In genomic region chr3:51378665-51378946, GRCm38 (mm10) we compare ENCODE assay signal across 9 mouse cellular contexts. TPM values are rescaled to one million over a fixed set of nuclear protein-coding genes. Genes with fewer than 3 reads are reported as not detected.
DNase-seq lines count a peak whose midpoint lies in the region; ATAC-seq lines count a peak whose summit lies in the region.
"Had no signal": no experiment of that assay in that cellular context is flagged by ENCODE, and none has a peak within 500 bp of the region (broad histone marks: within the 10 kb centered on the region; RNA-seq: fewer than 3 reads in every experiment).

No protein-coding gene starts in this region.

- H3K9ac ChIP-seq in forebrain, embryonic 13.5 days = no peak overlapping the region
- H3K9ac ChIP-seq in forebrain, embryonic 12.5 days = no peak overlapping the region
- H3K9ac ChIP-seq in limb, embryonic 13.5 days = peak overlapping the region; percentile 35; the same call in 1 of the 2 replicates
- no peak overlapping the region for H3K9ac ChIP-seq in stomach, embryonic 14.5 days (replicated peaks; ENCODE audit: low read depth, low read length)

- H3K4me1 ChIP-seq in forebrain, embryonic 13.5 days = no peaks in the 10 kb centered on the region
- H3K4me1 ChIP-seq in forebrain, embryonic 12.5 days = peaks cover 9% of the 10 kb centered on the region; the same call in 1 of the 2 replicates
- H3K4me1 ChIP-seq in megakaryocyte, embryonic 14.5 days = peaks cover 26% of the 10 kb centered on the region
- H3K4me1 ChIP-seq in limb, embryonic 13.5 days = no peaks in the 10 kb centered on the region; the same call in 1 of the 2 replicates
- no peaks in the 10 kb centered on the region for H3K4me1 ChIP-seq in stomach, embryonic 14.5 days (ENCODE audit: control insufficient read depth, insufficient read depth, low read length)

- no peak overlapping the region for H3K4me3 ChIP-seq in forebrain, embryonic 13.5 days
- H3K4me3 ChIP-seq in forebrain, embryonic 12.5 days (replicated peaks) = no peak overlapping the region
- H3K4me3 ChIP-seq in megakaryocyte, embryonic 14.5 days (replicated peaks) = peak overlapping the region; percentile 87
- H3K4me3 ChIP-seq in limb, embryonic 13.5 days = peak overlapping the region; percentile 38
- 0 out of 2 replicates have a peak overlapping the region, but pooled peaks have one; percentile 32 for H3K4me3 ChIP-seq in stomach, embryonic 14.5 days (ENCODE audit: low read depth, low read length)

- no peaks in the 10 kb centered on the region for H3K27me3 ChIP-seq in forebrain, embryonic 13.5 days
- H3K27me3 ChIP-seq in forebrain, embryonic 12.5 days = 0 out of 2 replicates have a peak, but pooled peaks cover 3% of the 10 kb centered on the region
- H3K27me3 ChIP-seq in megakaryocyte, embryonic 14.5 days (replicated peaks) = no peaks in the 10 kb centered on the region
- H3K27me3 ChIP-seq in limb, embryonic 13.5 days = no peaks in the 10 kb centered on the region
- H3K27me3 ChIP-seq in stomach, embryonic 14.5 days (ENCODE audit: control insufficient read depth, insufficient read depth, low read length) = no peaks in the 10 kb centered on the region

- DNase-seq in adrenal gland, postnatal 10 days = no peak
- DNase-seq in frontal cortex, postnatal 25 days (ENCODE audit: low spot score in 2 of 2) = no peak
- DNase-seq: adrenal gland, postnatal 36 days had no signal

- H3K4me2 ChIP-seq in forebrain, embryonic 13.5 days = peak overlapping the region; percentile 47
- no peak overlapping the region; the same call in 1 of the 2 replicates for H3K4me2 ChIP-seq in forebrain, embryonic 12.5 days
- peak overlapping the region; percentile 57 for H3K4me2 ChIP-seq in limb, embryonic 13.5 days (replicated peaks)
- H3K4me2 ChIP-seq in stomach, embryonic 14.5 days (replicated peaks; ENCODE audit: low read depth, low read length) = peak overlapping the region; percentile 42

- no peak for ATAC-seq in forebrain, embryonic 13.5 days
- no peak for ATAC-seq in forebrain, embryonic 12.5 days (ENCODE audit: low FRiP score)
- ATAC-seq in megakaryocyte, adult 5-6 weeks (ENCODE audit: poor library complexity, severe bottlenecking) = no peak
- ATAC-seq in limb, embryonic 13.5 days (ENCODE audit: low FRiP score, low read depth) = no peak
- ATAC-seq in stomach, embryonic 14.5 days (ENCODE audit: insufficient number of reproducible peaks, insufficient read depth, low FRiP score, low read depth) = no peak

- no peaks in the 10 kb centered on the region for H3K36me3 ChIP-seq in forebrain, embryonic 13.5 days (ENCODE audit: poor library complexity, severe bottlenecking)
- H3K36me3 ChIP-seq in forebrain, embryonic 12.5 days (replicated peaks) = no peaks in the 10 kb centered on the region
- H3K36me3 ChIP-seq in megakaryocyte, embryonic 14.5 days (replicated peaks; ENCODE audit: low read length) = no peaks in the 10 kb centered on the region
- H3K36me3 ChIP-seq in limb, embryonic 13.5 days = no peaks in the 10 kb centered on the region
- no peaks in the 10 kb centered on the region for H3K36me3 ChIP-seq in stomach, embryonic 14.5 days (ENCODE audit: control insufficient read depth, insufficient read depth, low read length)

- no peak overlapping the region for H3K27ac ChIP-seq in forebrain, embryonic 13.5 days
- no peak overlapping the region for H3K27ac ChIP-seq in forebrain, embryonic 12.5 days
- H3K27ac ChIP-seq in limb, embryonic 13.5 days = no peak overlapping the region
- H3K27ac ChIP-seq in stomach, embryonic 14.5 days (ENCODE audit: low read length) = no peak overlapping the region

- H3K9me3 ChIP-seq in forebrain, embryonic 13.5 days (replicated peaks) = 0 out of 2 replicates have a peak, but pooled peaks cover 2% of the 10 kb centered on the region
- 0 out of 2 replicates have a peak, but pooled peaks cover 2% of the 10 kb centered on the region for H3K9me3 ChIP-seq in forebrain, embryonic 12.5 days
- H3K9me3 ChIP-seq in megakaryocyte, embryonic 14.5 days = no peaks in the 10 kb centered on the region
- H3K9me3 ChIP-seq in limb, embryonic 13.5 days = no peaks in the 10 kb centered on the region
- no peaks in the 10 kb centered on the region for H3K9me3 ChIP-seq in stomach, embryonic 14.5 days (ENCODE audit: control insufficient read depth, low read depth, low read length)

- WGBS in forebrain, embryonic 13.5 days = 85% methylated on average over 3 of the region's 3 CpGs
- 81% methylated on average over 3 of the region's 3 CpGs for WGBS in forebrain, embryonic 12.5 days
- WGBS in limb, embryonic 13.5 days = 75% methylated on average over 3 of the region's 3 CpGs
- 75% methylated on average over 3 of the region's 3 CpGs for WGBS in stomach, embryonic 14.5 days

RNA-seq across cellular contexts. Expression of gene Mgarp, which starts 17.9 kb away (rescaled TPM):
- 1.5 and 2.2 TPM in 2 replicates for polyA plus RNA-seq in forebrain, embryonic 13.5 days (2015; fragmentation: Nextera tagmentation; extraction: Ambion mirVana)
- polyA plus RNA-seq in forebrain, embryonic 12.5 days (2016; fragmentation: Nextera tagmentation; extraction: Ambion mirVana) = 2.3 and 5.5 TPM in 2 replicates
- polyA plus RNA-seq in megakaryocyte, embryonic 14.5 days (2012; ENCODE audit: insufficient read depth, low replicate concordance) = 6.5 TPM in 1 of 2 replicates, not detected in the other
- not detected in 2 replicates for total RNA-seq in megakaryocyte, adult 5-6 weeks (2015)
- total RNA-seq in megakaryocyte, adult 5-6 weeks (2017) = not detected in 2 replicates
- polyA plus RNA-seq in limb, embryonic 13.5 days (2015; fragmentation: Nextera tagmentation; extraction: Ambion mirVana) = 4.5 and 6.4 TPM in 2 replicates
- polyA plus RNA-seq in stomach, embryonic 14.5 days (2014; fragmentation: Nextera tagmentation; extraction: Ambion mirVana) = 2.9 and 3.0 TPM in 2 replicates
- 100 to 1,000 TPM; 235 to 238 TPM for total RNA-seq in adrenal gland, postnatal 10 days (2021)

RNA-seq across cellular contexts. Expression of gene Ndufc1, which starts 30.2 kb away (rescaled TPM):
- polyA plus RNA-seq in forebrain, embryonic 13.5 days (2015; fragmentation: Nextera tagmentation; extraction: Ambion mirVana) = 798 and 924 TPM in 2 replicates
- 736 and 763 TPM in 2 replicates for polyA plus RNA-seq in forebrain, embryonic 12.5 days (2016; fragmentation: Nextera tagmentation; extraction: Ambion mirVana)
- 15.6 and 41.0 TPM in 2 replicates for polyA plus RNA-seq in megakaryocyte, embryonic 14.5 days (2012; ENCODE audit: insufficient read depth, low replicate concordance)
- 118 and 150 TPM in 2 replicates for total RNA-seq in megakaryocyte, adult 5-6 weeks (2015)
- total RNA-seq in megakaryocyte, adult 5-6 weeks (2017) = 46.2 and 78.2 TPM in 2 replicates
- 645 and 690 TPM in 2 replicates for polyA plus RNA-seq in limb, embryonic 13.5 days (2015; fragmentation: Nextera tagmentation; extraction: Ambion mirVana)
- polyA plus RNA-seq in stomach, embryonic 14.5 days (2014; fragmentation: Nextera tagmentation; extraction: Ambion mirVana) = 674 and 700 TPM in 2 replicates
- total RNA-seq in adrenal gland, postnatal 10 days (2021) = 1,000 to 10,000 TPM in 1 of 2 experiments, 100 to 1,000 TPM in 1; 989 to 1,053 TPM

RNA-seq across cellular contexts. Expression of gene Naa15, which starts 36.3 kb away (rescaled TPM):
- 59.8 and 60.5 TPM in 2 replicates for polyA plus RNA-seq in forebrain, embryonic 13.5 days (2015; fragmentation: Nextera tagmentation; extraction: Ambion mirVana)
- 71.9 and 75.9 TPM in 2 replicates for polyA plus RNA-seq in forebrain, embryonic 12.5 days (2016; fragmentation: Nextera tagmentation; extraction: Ambion mirVana)
- polyA plus RNA-seq in megakaryocyte, embryonic 14.5 days (2012; ENCODE audit: insufficient read depth, low replicate concordance) = 1.7 and 10.5 TPM in 2 replicates
- total RNA-seq in megakaryocyte, adult 5-6 weeks (2015) = 49.5 and 61.9 TPM in 2 replicates
- total RNA-seq in megakaryocyte, adult 5-6 weeks (2017) = 50.3 and 66.1 TPM in 2 replicates
- polyA plus RNA-seq in limb, embryonic 13.5 days (2015; fragmentation: Nextera tagmentation; extraction: Ambion mirVana) = 51.7 and 52.2 TPM in 2 replicates
- 41.5 and 45.7 TPM in 2 replicates for polyA plus RNA-seq in stomach, embryonic 14.5 days (2014; fragmentation: Nextera tagmentation; extraction: Ambion mirVana)
- total RNA-seq in adrenal gland, postnatal 10 days (2021) = 10 to 100 TPM; 40.2 to 51.9 TPM

RNA-seq across cellular contexts. Expression of gene Elf2, which starts 38.1 kb away (rescaled TPM):
- 55.9 and 60.1 TPM in 2 replicates for polyA plus RNA-seq in forebrain, embryonic 13.5 days (2015; fragmentation: Nextera tagmentation; extraction: Ambion mirVana)
- polyA plus RNA-seq in forebrain, embryonic 12.5 days (2016; fragmentation: Nextera tagmentation; extraction: Ambion mirVana) = 43.2 and 43.8 TPM in 2 replicates
- polyA plus RNA-seq in megakaryocyte, embryonic 14.5 days (2012; ENCODE audit: insufficient read depth, low replicate concordance) = 1.5 and 8.7 TPM in 2 replicates
- 37.0 and 39.6 TPM in 2 replicates for total RNA-seq in megakaryocyte, adult 5-6 weeks (2015)
- 98.4 and 102 TPM in 2 replicates for total RNA-seq in megakaryocyte, adult 5-6 weeks (2017)
- 65.0 and 70.3 TPM in 2 replicates for polyA plus RNA-seq in limb, embryonic 13.5 days (2015; fragmentation: Nextera tagmentation; extraction: Ambion mirVana)
- 61.1 and 72.6 TPM in 2 replicates for polyA plus RNA-seq in stomach, embryonic 14.5 days (2014; fragmentation: Nextera tagmentation; extraction: Ambion mirVana)
- total RNA-seq in adrenal gland, postnatal 10 days (2021) = 10 to 100 TPM; 84.3 to 94.5 TPM

Comparison
In these comparisons a context has a peak if more than half of its experiments do, and no peak if none do; other contexts are left out.
1. H3K4me3 ChIP-seq: peak in megakaryocyte, embryonic 14.5 days (single experiment), limb, embryonic 13.5 days (single experiment) and stomach, embryonic 14.5 days (single experiment); none in forebrain, embryonic 13.5 days (single experiment) and forebrain, embryonic 12.5 days (single experiment).
2. RNA of gene Ndufc1, which starts 30.2 kb away (polyA plus RNA-seq): 798 to 924 TPM in forebrain, embryonic 13.5 days, 736 to 763 TPM in forebrain, embryonic 12.5 days, 674 to 700 TPM in stomach, embryonic 14.5 days and 645 to 690 TPM in limb, embryonic 13.5 days; 15.6 to 41.0 TPM in megakaryocyte, embryonic 14.5 days; every median in the first group is over 10 times any median in the second.